Mouse (Mus musculus): ENCODE results near the gene Mdk. TPM values are rescaled to one million over a fixed set of nuclear protein-coding genes. Genes with fewer than 3 reads are reported as not detected.

Mdk gene
- total and polyA plus RNA-seq, 2 experiments from 2014 or later = 18.5 to 100 TPM

DNA sequence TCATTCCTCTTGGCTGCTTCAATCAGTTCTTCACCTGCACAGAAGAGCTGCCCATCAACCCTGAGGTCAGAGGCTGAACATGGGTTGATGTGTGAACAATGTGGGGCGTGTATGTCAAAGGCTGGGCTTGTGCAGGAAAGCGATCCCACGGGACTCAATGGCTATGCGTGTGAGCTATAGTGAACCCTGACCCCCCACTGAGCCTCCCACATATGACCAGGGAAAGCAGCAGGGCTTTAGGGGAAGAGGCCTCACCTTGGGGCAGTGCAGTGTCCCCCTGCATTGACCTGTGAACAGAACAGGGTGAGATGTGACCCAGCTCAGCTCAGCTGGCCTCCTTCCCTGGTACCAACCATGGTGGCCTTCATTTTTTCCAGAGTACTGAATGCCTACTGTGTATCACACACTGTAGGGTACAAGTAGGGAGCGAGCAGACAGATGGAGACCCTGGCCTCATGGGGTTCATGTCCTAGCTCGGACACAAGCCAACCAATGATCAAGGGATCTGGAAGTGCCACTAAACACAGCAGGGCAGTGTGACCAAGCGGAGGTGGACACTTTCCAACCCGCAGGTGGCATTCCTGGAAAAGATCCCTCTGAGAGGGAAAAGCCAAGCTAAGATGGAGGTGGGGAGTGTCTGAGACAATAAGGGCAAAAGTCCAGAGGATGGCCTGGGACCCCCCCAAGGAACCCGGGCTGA, 2.9 kb upstream of the Mdk start:
- H3K36me3 ChIP-seq (replicated peaks; ENCODE audit: control insufficient read depth, insufficient read depth, low read length) = peaks cover 71% of the 10 kb centered on the region
- no peak for DNase-seq (ENCODE audit: low spot score)

DNA sequence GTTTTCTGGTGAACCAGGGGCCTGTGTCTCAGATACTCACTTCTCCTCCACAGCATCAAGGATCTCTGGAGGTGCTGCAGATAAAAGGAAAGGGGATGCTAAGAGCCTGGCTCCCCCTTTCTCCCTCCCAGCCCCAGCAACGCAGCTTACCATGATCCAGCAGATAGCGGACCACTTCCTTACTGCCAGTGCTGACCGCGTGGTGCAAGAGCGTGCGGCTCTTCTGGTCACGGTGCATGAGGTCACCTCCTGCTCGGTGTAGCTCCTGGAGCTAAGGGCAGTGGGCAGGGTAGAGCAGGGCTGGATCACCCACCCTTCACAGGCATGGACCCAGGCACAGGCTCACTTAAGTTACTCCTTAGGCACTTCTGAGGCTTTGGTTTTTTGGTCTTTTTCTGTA, 1.9 kb upstream of the Mdk start:
- peaks cover 61% of the 10 kb centered on the region for H3K36me3 ChIP-seq (replicated peaks; ENCODE audit: control insufficient read depth, insufficient read depth, low read length)
- no peak overlapping the region for H3K4me3 ChIP-seq (ENCODE audit: low read depth, low read length)
- WGBS = 41% methylated on average over 8 of the region's 8 CpGs
- H3K9ac ChIP-seq (replicated peaks; ENCODE audit: low read depth, low read length) = no peak overlapping the region
- ATAC-seq (ENCODE audit: insufficient read depth, low read depth) (no peak), DNase-seq (ENCODE audit: low spot score) (no peak)
- H3K27ac ChIP-seq (ENCODE audit: low read depth) = no peak overlapping the region
- TF ChIP-seq CTCF (IDR thresholded peaks at IDR 0.05; ENCODE audit: low read depth) (no peak), EP300 (IDR thresholded peaks at IDR 0.05; ENCODE audit: low read depth) (no peak)
- H3K4me1 ChIP-seq (ENCODE audit: control insufficient read depth, insufficient read depth) = peaks cover 15% of the 10 kb centered on the region
- H3K4me2 ChIP-seq (ENCODE audit: low read depth, low read length) = no peak overlapping the region
- H3K9me3 ChIP-seq (replicated peaks; ENCODE audit: control insufficient read depth, low read length) = no peaks in the 10 kb centered on the region
- no peaks in the 10 kb centered on the region for H3K27me3 ChIP-seq (ENCODE audit: control insufficient read depth, insufficient read depth, low read length)

More for the DNA sequence above, 2.9 kb upstream of the Mdk start:
- ATAC-seq (ENCODE audit: insufficient read depth, low read depth) = no peak
- Histone ChIP-seq H3K4me3 (ENCODE audit: low read depth, low read length) (no peak overlapping the region), H3K4me1 (ENCODE audit: control insufficient read depth, insufficient read depth) (peaks cover 15% of the 10 kb centered on the region), H3K27me3 (ENCODE audit: control insufficient read depth, insufficient read depth, low read length) (no peaks in the 10 kb centered on the region), H3K9ac (replicated peaks; ENCODE audit: low read depth, low read length) (no peak overlapping the region), H3K27ac (ENCODE audit: low read depth) (no peak overlapping the region), H3K4me2 (ENCODE audit: low read depth, low read length) (no peak overlapping the region), H3K9me3 (replicated peaks; ENCODE audit: control insufficient read depth, low read length) (no peaks in the 10 kb centered on the region)
- WGBS = 83% methylated on average over 9 of the region's 9 CpGs
- no peak for TF ChIP-seq CTCF (IDR thresholded peaks at IDR 0.05; ENCODE audit: low read depth)
- TF ChIP-seq EP300 (IDR thresholded peaks at IDR 0.05; ENCODE audit: low read depth) = no peak

DNA sequence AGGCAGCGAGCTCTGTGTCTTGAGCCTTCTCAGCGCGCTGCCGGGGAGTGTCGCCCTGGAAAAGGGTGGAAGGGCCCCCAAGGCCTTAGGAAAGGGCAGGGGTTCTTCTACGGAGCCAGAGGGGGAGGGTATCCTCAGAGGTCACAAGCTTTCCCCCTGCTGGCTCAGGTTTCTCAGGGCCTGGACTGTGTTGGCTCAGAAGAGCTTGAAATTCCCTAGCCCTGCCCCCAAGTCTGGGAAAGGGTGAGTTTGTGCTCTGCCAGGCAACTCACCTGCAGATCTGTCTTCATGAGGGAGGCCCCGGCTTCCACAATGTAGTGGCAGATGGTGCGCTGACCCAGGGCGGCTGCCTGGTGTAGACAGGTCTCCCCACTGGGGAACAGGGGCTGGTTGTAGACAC, 1.4 kb upstream of the Mdk start:
- Histone ChIP-seq H3K9me3 (replicated peaks; ENCODE audit: control insufficient read depth, low read length) (no peaks in the 10 kb centered on the region), H3K4me2 (ENCODE audit: low read depth, low read length) (no peak overlapping the region), H3K9ac (replicated peaks; ENCODE audit: low read depth, low read length) (no peak overlapping the region), H3K27me3 (ENCODE audit: control insufficient read depth, insufficient read depth, low read length) (no peaks in the 10 kb centered on the region), H3K4me3 (ENCODE audit: low read depth, low read length) (no peak overlapping the region), H3K4me1 (ENCODE audit: control insufficient read depth, insufficient read depth) (peaks cover 15% of the 10 kb centered on the region), H3K36me3 (replicated peaks; ENCODE audit: control insufficient read depth, insufficient read depth, low read length) (peaks cover 56% of the 10 kb centered on the region), H3K27ac (ENCODE audit: low read depth) (no peak overlapping the region)
- ATAC-seq (ENCODE audit: insufficient read depth, low read depth) (no peak), DNase-seq (ENCODE audit: low spot score) (no peak)
- TF ChIP-seq EP300 (IDR thresholded peaks at IDR 0.05; ENCODE audit: low read depth) (no peak), CTCF (IDR thresholded peaks at IDR 0.05; ENCODE audit: low read depth) (no peak)
- WGBS = 62% methylated on average over 9 of the region's 9 CpGs

DNA sequence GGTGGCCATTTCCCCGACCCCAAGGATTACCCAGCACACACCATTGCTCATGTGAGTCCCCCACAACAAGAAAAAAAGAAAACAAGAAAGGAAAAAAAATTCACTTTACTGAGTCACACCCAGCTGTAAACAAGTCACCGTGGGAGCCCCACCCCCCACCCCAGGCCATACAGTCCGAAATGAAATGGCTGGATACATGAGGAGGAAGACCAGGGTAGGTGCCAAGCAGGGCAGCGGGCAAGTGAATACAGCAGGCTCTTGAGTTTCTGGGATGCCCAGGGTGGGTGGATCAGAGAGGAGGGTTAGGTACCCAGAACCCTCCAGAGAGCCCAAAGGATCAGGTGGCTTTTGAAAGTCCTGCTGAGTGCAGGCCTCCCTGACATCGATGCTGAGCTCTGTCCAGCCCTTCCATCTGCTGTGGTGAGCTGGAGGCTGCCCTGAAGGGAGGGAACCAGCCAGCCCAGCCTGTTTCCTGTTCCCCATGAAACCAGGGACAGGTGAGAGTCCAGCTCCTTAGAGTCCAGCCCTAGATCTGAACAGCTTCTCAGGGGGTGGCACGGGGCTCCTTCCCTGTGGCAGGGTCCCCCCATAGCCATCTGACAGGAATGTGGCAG, 747 bp upstream of the Mdk start:
- Histone ChIP-seq H3K9ac (replicated peaks; ENCODE audit: low read depth, low read length) (no peak overlapping the region), H3K27ac (ENCODE audit: low read depth) (no peak overlapping the region), H3K9me3 (replicated peaks; ENCODE audit: control insufficient read depth, low read length) (no peaks in the 10 kb centered on the region), H3K36me3 (replicated peaks; ENCODE audit: control insufficient read depth, insufficient read depth, low read length) (peaks cover 50% of the 10 kb centered on the region), H3K4me3 (ENCODE audit: low read depth, low read length) (no peak overlapping the region), H3K4me1 (ENCODE audit: control insufficient read depth, insufficient read depth) (peaks cover 15% of the 10 kb centered on the region), H3K27me3 (ENCODE audit: control insufficient read depth, insufficient read depth, low read length) (no peaks in the 10 kb centered on the region), H3K4me2 (ENCODE audit: low read depth, low read length) (no peak overlapping the region)
- no peak for TF ChIP-seq CTCF (IDR thresholded peaks at IDR 0.05; ENCODE audit: low read depth)
- TF ChIP-seq EP300 (IDR thresholded peaks at IDR 0.05; ENCODE audit: low read depth) = no peak
- no peak for ATAC-seq (ENCODE audit: insufficient read depth, low read depth)
- 33% methylated on average over 6 of the region's 6 CpGs for WGBS
- DNase-seq (ENCODE audit: low spot score) = no peak

DNA sequence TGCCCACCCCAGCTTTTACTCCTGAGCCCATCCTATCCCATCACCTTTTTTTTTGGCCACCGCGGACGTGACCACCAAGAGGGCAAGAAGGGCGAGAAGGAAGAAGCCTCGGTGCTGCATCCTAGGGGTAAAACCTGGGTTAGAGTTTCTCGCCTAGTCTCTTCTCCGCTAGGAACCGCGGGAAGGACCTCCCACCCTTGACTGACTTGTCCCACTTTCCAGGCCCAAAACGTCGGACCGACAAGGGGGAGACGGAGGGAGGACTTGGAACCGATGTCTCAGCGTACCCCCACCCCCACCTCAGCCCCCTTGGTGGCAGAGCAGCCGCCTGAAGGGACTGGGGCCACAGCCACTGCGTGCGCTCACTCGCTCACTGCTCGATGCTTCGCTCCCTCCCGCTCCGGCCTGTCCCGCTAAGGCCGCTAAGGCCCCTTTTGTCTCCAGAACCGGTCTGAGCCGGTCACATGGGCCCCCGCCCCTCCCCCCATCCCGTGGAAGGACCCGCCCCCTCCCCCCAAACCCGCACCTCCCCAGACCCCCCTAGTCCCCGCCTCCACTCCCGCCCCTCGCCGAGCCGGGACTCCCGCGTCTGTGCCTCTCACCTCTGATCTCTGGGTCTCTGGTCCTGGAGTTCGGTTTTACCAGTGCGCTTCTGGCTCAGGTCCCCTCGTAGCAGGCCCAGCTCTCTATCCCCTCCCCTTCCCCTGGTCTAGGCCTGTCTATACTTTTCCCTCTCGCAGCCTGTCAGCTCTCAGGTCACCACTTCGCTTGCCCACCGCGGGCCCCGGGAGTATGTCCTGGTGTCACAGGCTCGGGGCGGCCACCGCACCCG, 553 bp downstream of the Mdk start:
- Histone ChIP-seq H3K9me3 (replicated peaks; ENCODE audit: control insufficient read depth, low read length) (no peaks in the 10 kb centered on the region), H3K9ac (replicated peaks; ENCODE audit: low read depth, low read length) (peak overlapping the region; percentile 56), H3K4me3 (ENCODE audit: low read depth, low read length) (peak overlapping the region; percentile 47), H3K36me3 (replicated peaks; ENCODE audit: control insufficient read depth, insufficient read depth, low read length) (peaks cover 37% of the 10 kb centered on the region), H3K27ac (ENCODE audit: low read depth) (no peak overlapping the region; the same call in 1 of the 2 replicates), H3K27me3 (ENCODE audit: control insufficient read depth, insufficient read depth, low read length) (no peaks in the 10 kb centered on the region), H3K4me1 (ENCODE audit: control insufficient read depth, insufficient read depth) (peaks cover 15% of the 10 kb centered on the region), H3K4me2 (ENCODE audit: low read depth, low read length) (peak overlapping the region; percentile 66)
- WGBS = 12% methylated on average over 48 of the region's 50 CpGs
- TF ChIP-seq EP300 (IDR thresholded peaks at IDR 0.05; ENCODE audit: low read depth) (no peak), CTCF (IDR thresholded peaks at IDR 0.05; ENCODE audit: low read depth) (no peak)
- DNase-seq (ENCODE audit: low spot score) (peak; percentile 53), ATAC-seq (ENCODE audit: insufficient read depth, low read depth) (peak; percentile 42; the same call in 1 of the 2 replicates)
